Mouse (Mus musculus) heart, adult 2 months (tissue): ENCODE measurements around the gene Chp2. TPM values are rescaled to one million over a fixed set of nuclear protein-coding genes. Genes with fewer than 3 reads are reported as not detected.

Source experiments
- DNase-seq, 2 experiments: peaks; one replicate each; pipeline ENCODE4 v3.0.0; 2021
- H3K27ac ChIP-seq: fragments of 200-600 bp; 2 replicates; pipeline ENCODE4 v1.8.1; 2022
- H3K27me3 ChIP-seq: fragments of 200-500 bp; 2 replicates; pipeline ENCODE4 v1.6.1; 2012; ENCODE audit warnings: mild to moderate bottlenecking, low read length, inconsistent platforms, mixed read lengths; ENCODE audit not compliant: control insufficient read depth, insufficient read depth
- H3K36me3 ChIP-seq: fragments of 200-500 bp; 2 replicates; pipeline ENCODE4 v1.6.1; 2012; ENCODE audit warnings: low read length, inconsistent platforms; ENCODE audit not compliant: control insufficient read depth, insufficient read depth
- H3K4me1 ChIP-seq: fragments of 200-500 bp; 2 replicates; pipeline ENCODE4 v1.6.1; 2011; ENCODE audit warnings: low read length; ENCODE audit not compliant: control insufficient read depth, insufficient read depth
- H3K4me3 ChIP-seq: fragments of 200-600 bp; 2 replicates; pipeline ENCODE4 v1.8.1; 2022
- H3K79me2 ChIP-seq: fragments of 200-500 bp; replicated peaks from 2 replicates; pipeline ENCODE4 v1.6.1; 2012; ENCODE audit warnings: mild to moderate bottlenecking, inconsistent platforms, low read length, moderate library complexity, mixed read lengths; ENCODE audit not compliant: control insufficient read depth, insufficient read depth
- H3K9ac ChIP-seq: fragments of 200-500 bp; 2 replicates; pipeline ENCODE4 v1.6.1; 2012; ENCODE audit warnings: low read depth, mild to moderate bottlenecking, control low read depth, inconsistent platforms, low read length, mixed read lengths
- CTCF ChIP-seq: fragments of 200-600 bp; IDR thresholded peaks from 2 replicates; pipeline ENCODE4 v1.8.1; 2022; ENCODE audit warnings: antibody characterized with exemption, mild to moderate bottlenecking, moderate library complexity
- EP300 ChIP-seq: fragments of 200-500 bp; IDR thresholded peaks from 2 replicates; pipeline ENCODE4 v1.6.1; 2011; ENCODE audit warnings: low read depth, low read length, control low read depth; ENCODE audit not compliant: insufficient read depth
- POLR2A ChIP-seq: fragments of 200-500 bp; IDR thresholded peaks from 2 replicates; pipeline ENCODE4 v1.6.1; 2011; ENCODE audit warnings: mild to moderate bottlenecking, low read depth, low read length, control low read depth; ENCODE audit not compliant: insufficient read depth
- WGBS: fragments of 180-500 bp; shearing (Covaris S2); methylation state at CpG from one replicate; pipeline ENCODE4 v1.1.7; 2018; 5-methylcytosine and 5-hydroxymethylcytosine counted together
- intact Hi-C: fragments of 180-260 bp; cut with DNase I; formaldehyde crosslinking; loops from one replicate; pipeline ENCODE4 v1.15.1; 2025
- polyA plus RNA-seq: library from polyadenylated mRNA; depleted of rRNA; stranded (reverse); fragments of >200 nt; gene quantifications from 2 replicates; pipeline ENCODE4 v1.2.3, GENCODE M21; 2012
- total RNA-seq, 2 experiments: library from RNA; stranded (reverse); gene quantifications; 2 replicates each; pipeline ENCODE4 v1.2.3; 2021

Gene Chp2
- total and polyA plus RNA-seq, 3 experiments, result 2.5 to 3.7 (median 2.9) TPM

DNA sequence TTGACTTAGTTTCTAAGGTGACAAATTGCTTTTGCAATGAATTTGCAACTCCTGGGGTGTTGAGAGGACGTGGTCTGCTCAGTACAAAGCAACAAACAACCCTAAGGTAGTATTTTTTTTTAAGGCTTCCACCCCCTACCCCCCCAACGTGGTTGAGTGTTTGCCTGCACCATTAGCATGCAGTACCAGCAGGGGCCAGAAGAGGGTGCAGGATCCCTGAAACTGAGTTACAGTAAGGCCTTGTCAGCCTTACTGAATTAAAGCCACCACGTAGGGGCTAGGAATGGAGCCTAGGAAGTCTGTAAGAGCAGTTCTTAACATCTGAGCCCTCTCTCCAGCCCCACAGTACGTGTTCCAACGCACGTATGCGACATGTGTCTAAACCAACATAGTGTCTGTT lies 29.8 kb upstream of the Chp2 start:
- intact Hi-C loops, result no loop called here

DNA sequence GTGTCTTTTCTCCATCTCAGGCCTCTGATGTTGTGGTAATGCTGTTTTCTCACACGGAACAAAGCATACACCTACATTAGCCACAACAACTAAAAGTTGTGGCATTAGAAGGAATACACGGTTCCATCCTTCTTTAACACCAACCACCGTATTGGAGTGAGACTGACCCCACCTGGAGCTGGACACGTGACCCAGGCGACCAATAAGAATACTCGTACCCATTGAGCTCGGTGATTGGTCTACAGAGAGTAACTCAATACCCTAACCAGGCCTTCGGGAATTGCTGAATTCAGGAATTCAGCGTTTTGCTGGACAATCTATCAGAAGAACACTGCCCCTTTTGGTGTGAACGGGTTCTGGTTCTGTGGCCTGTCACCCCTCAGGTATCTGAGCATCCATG lies 28.2 kb upstream of the Chp2 start:
- intact Hi-C loops, result no loop called here
- DNase-seq, result no peak

More for the DNA sequence above, 29.8 kb upstream of the Chp2 start:
- TF ChIP-seq CTCF (peak; percentile 71), POLR2A (no peak), EP300 (no peak)
- H3K27ac ChIP-seq, result no peak overlapping the region
- peaks cover 2% of the 10 kb centered on the region; the same call in 1 of the 2 replicates for H3K27me3 ChIP-seq
- H3K4me1 ChIP-seq, result no peaks in the 10 kb centered on the region
- DNase-seq, result peak in 1 of 2 experiments; percentile 40
- 39% methylated on average over 7 of the region's 7 CpGs for WGBS
- H3K36me3 ChIP-seq, result no peaks in the 10 kb centered on the region
- no peaks in the 10 kb centered on the region for H3K79me2 ChIP-seq
- H3K4me3 ChIP-seq, result no peak overlapping the region
- no peak overlapping the region for H3K9ac ChIP-seq

GRCm38 (mm10) chr7:122193919-122194318 lies 25.4 kb upstream of the Chp2 start:
- DNase-seq, result no peak
- intact Hi-C loops, result no loop called here
- no peaks in the 10 kb centered on the region for H3K36me3 ChIP-seq
- no peak for TF ChIP-seq EP300
- TF ChIP-seq POLR2A, result no peak
- no peak for TF ChIP-seq CTCF
- H3K27me3 ChIP-seq, result no peaks in the 10 kb centered on the region
- H3K9ac ChIP-seq, result no peak overlapping the region
- no peaks in the 10 kb centered on the region for H3K4me1 ChIP-seq
- no peak overlapping the region for H3K4me3 ChIP-seq
- no peaks in the 10 kb centered on the region for H3K79me2 ChIP-seq
- H3K27ac ChIP-seq, result no peak overlapping the region

More for the DNA sequence above, 28.2 kb upstream of the Chp2 start:
- H3K4me3 ChIP-seq, result no peak overlapping the region
- no peaks in the 10 kb centered on the region for H3K79me2 ChIP-seq
- WGBS, result 67% methylated on average over 10 of the region's 10 CpGs
- no peak overlapping the region for H3K9ac ChIP-seq
- H3K27me3 ChIP-seq, result no peaks in the 10 kb centered on the region
- H3K36me3 ChIP-seq, result no peaks in the 10 kb centered on the region
- H3K4me1 ChIP-seq, result no peaks in the 10 kb centered on the region
- no peak overlapping the region for H3K27ac ChIP-seq
- TF ChIP-seq EP300, result no peak
- no peak for TF ChIP-seq CTCF
- TF ChIP-seq POLR2A, result no peak

DNA sequence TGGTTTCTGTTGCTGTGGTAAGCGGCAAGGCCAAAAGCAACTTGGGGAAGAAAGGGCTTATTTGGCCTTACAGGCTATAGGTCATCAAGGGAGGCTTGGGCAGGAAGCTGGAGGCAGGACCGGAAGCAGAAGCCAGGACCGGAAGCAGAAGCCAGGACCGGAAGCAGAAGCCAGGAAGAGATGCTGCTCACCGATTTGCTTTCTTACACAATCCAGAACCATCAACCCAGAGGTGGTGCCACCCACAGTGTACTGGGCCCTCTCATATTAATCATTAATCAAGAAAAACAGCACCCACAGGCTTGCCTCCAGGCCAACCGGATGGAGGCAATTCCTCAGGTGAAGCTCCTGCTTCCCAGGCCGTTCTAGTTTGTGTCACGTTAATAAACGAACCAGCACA lies 22.5 kb upstream of the Chp2 start:
- Histone ChIP-seq H3K4me3 (no peak overlapping the region), H3K9ac (no peak overlapping the region), H3K27ac (no peak overlapping the region), H3K27me3 (no peaks in the 10 kb centered on the region), H3K79me2 (no peaks in the 10 kb centered on the region), H3K36me3 (no peaks in the 10 kb centered on the region), H3K4me1 (no peaks in the 10 kb centered on the region)
- DNase-seq, result no peak
- 64% methylated on average over 9 of the region's 9 CpGs for WGBS
- intact Hi-C loops, result no loop called here
- TF ChIP-seq CTCF, result no peak
- TF ChIP-seq EP300, result no peak
- no peak for TF ChIP-seq POLR2A

GRCm38 (mm10) chr7:122197306-122197705 lies 22.0 kb upstream of the Chp2 start:
- TF ChIP-seq EP300 (no peak), CTCF (peak; percentile 85)
- Histone ChIP-seq H3K27ac (no peak overlapping the region), H3K79me2 (no peaks in the 10 kb centered on the region), H3K4me3 (no peak overlapping the region), H3K36me3 (no peaks in the 10 kb centered on the region), H3K9ac (no peak overlapping the region), H3K27me3 (no peaks in the 10 kb centered on the region), H3K4me1 (no peaks in the 10 kb centered on the region)
- WGBS, result 32% methylated on average over 4 of the region's 4 CpGs
- no peak for DNase-seq
- intact Hi-C loops, result no loop called here

DNA sequence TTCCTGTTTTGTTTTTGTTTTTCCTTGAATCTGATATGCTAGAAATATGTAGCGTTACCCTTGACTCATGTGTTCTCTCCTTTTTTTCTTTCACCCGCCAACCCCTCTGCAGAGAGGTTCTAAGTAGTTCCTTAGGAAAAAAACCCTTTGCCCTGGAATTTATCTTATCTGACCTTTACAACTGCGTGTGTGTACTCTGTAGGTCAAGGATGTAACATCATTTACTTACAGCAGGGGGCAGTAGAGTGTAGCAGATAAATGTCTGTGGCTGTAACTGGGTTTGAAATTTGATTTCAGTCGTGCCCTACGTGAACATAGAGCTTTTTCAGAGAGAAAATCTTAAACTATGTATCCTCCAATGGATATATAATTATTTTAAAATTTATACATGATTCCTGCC lies 20.0 kb upstream of the Chp2 start:
- H3K27me3 ChIP-seq, result no peaks in the 10 kb centered on the region
- TF ChIP-seq CTCF (peak; percentile 90), POLR2A (no peak)
- no peaks in the 10 kb centered on the region for H3K36me3 ChIP-seq
- no peaks in the 10 kb centered on the region for H3K4me1 ChIP-seq
- intact Hi-C loops, result loop anchor here (1.0 to 2.0 kb wide), 3 partner anchors 43 to 262 kb away; no protein-coding TSS in a partner anchor
- no peak overlapping the region for H3K9ac ChIP-seq
- H3K79me2 ChIP-seq, result no peaks in the 10 kb centered on the region
- DNase-seq, result no peak
- H3K27ac ChIP-seq, result no peak overlapping the region
- H3K4me3 ChIP-seq, result no peak overlapping the region
- WGBS, result 18% methylated on average over 5 of the region's 5 CpGs

- TF ChIP-seq POLR2A (no peak), EP300 (no peak), CTCF (no peak)
- intact Hi-C loops, result no loop called here
- Histone ChIP-seq H3K4me3 (no peak overlapping the region), H3K4me1 (no peaks in the 10 kb centered on the region), H3K36me3 (no peaks in the 10 kb centered on the region), H3K9ac (no peak overlapping the region), H3K27me3 (no peaks in the 10 kb centered on the region), H3K79me2 (no peaks in the 10 kb centered on the region), H3K27ac (no peak overlapping the region)
- no peak for DNase-seq
- WGBS, result 28% methylated on average over 2 of the region's 2 CpGs
Measured at GRCm38 (mm10) chr7:122203936-122204335, 15.4 kb upstream of the Chp2 start.
